Mouse (Mus musculus): ENCODE measurements at regions not wholly inside any gene's neighbourhood (a gene's known extent, or its start where the extent isn't known, plus 50 kb on each side); places are given as distances from the start of the nearest gene placed in this dataset.

- DNase-seq (ENCODE audit: extremely low spot score in 1 of 2, low spot score in 1 of 2): peak in 1 of 2 experiments; percentile 34
Measured at GRCm38 (mm10) chr2:57772315-57772714, 225.4 kb upstream of the Galnt5 start.

GRCm38 (mm10) chr2:57776154-57776553 lies 221.5 kb upstream of the Galnt5 start:
- no peak for DNase-seq (ENCODE audit: extremely low spot score in 1 of 2, low spot score in 1 of 2)

GRCm38 (mm10) chr2:57780836-57781235 lies 216.8 kb upstream of the Galnt5 start:
- DNase-seq (ENCODE audit: extremely low spot score in 1 of 2, low spot score in 1 of 2): peak in 1 of 2 experiments; percentile 9

GRCm38 (mm10) chr2:57793519-57794296 lies 204.0 kb upstream of the Galnt5 start:
- no peak for DNase-seq (ENCODE audit: extremely low spot score in 1 of 2, low spot score in 1 of 2)

- DNase-seq (ENCODE audit: extremely low spot score in 1 of 2, low spot score in 1 of 2): no peak
Measured at GRCm38 (mm10) chr2:57799279-57799678, 198.4 kb upstream of the Galnt5 start.

- DNase-seq (ENCODE audit: extremely low spot score in 1 of 2, low spot score in 1 of 2): no peak
Measured at GRCm38 (mm10) chr2:57807911-57808310, 189.8 kb upstream of the Galnt5 start.

- DNase-seq (ENCODE audit: extremely low spot score in 1 of 2, low spot score in 1 of 2): no peak
Measured at GRCm38 (mm10) chr2:57812996-57813395, 184.7 kb upstream of the Galnt5 start.

GRCm38 (mm10) chr2:57820343-57820742 lies 177.3 kb upstream of the Galnt5 start:
- DNase-seq (ENCODE audit: extremely low spot score in 1 of 2, low spot score in 1 of 2): no peak

GRCm38 (mm10) chr2:57820923-57821322 lies 176.8 kb upstream of the Galnt5 start:
- no peak for DNase-seq (ENCODE audit: extremely low spot score in 1 of 2, low spot score in 1 of 2)

- DNase-seq (ENCODE audit: extremely low spot score in 1 of 2, low spot score in 1 of 2): no peak
Measured at GRCm38 (mm10) chr2:57828284-57828683, 169.4 kb upstream of the Galnt5 start.

GRCm38 (mm10) chr2:57832565-57833355 lies 164.9 kb upstream of the Galnt5 start:
- DNase-seq (ENCODE audit: extremely low spot score in 1 of 2, low spot score in 1 of 2): peak; percentile 27 to 90

GRCm38 (mm10) chr2:57845135-57845534 lies 152.5 kb upstream of the Galnt5 start:
- no peak for DNase-seq (ENCODE audit: extremely low spot score in 1 of 2, low spot score in 1 of 2)

GRCm38 (mm10) chr2:57847707-57848106 lies 150.0 kb upstream of the Galnt5 start:
- DNase-seq (ENCODE audit: extremely low spot score in 1 of 2, low spot score in 1 of 2): no peak

GRCm38 (mm10) chr2:57849338-57850057 lies 148.2 kb upstream of the Galnt5 start:
- no peak for DNase-seq (ENCODE audit: extremely low spot score in 1 of 2, low spot score in 1 of 2)

GRCm38 (mm10) chr2:57850058-57850400 lies 147.7 kb upstream of the Galnt5 start:
- no peak for DNase-seq (ENCODE audit: extremely low spot score in 1 of 2, low spot score in 1 of 2)

GRCm38 (mm10) chr2:57856524-57857107 lies 141.1 kb upstream of the Galnt5 start:
- DNase-seq (ENCODE audit: extremely low spot score in 1 of 2, low spot score in 1 of 2): peak in 1 of 2 experiments; percentile 10

- DNase-seq (ENCODE audit: extremely low spot score in 1 of 2, low spot score in 1 of 2): peak in 1 of 2 experiments; percentile 49
Measured at GRCm38 (mm10) chr2:57865289-57865688, 132.4 kb upstream of the Galnt5 start.

GRCm38 (mm10) chr2:57868046-57868445 lies 129.6 kb upstream of the Galnt5 start:
- peak; percentile 4 to 52 for DNase-seq (ENCODE audit: extremely low spot score in 1 of 2, low spot score in 1 of 2)

GRCm38 (mm10) chr2:57900168-57900567 lies 97.5 kb upstream of the Galnt5 start:
- no peak for DNase-seq (ENCODE audit: extremely low spot score in 1 of 2, low spot score in 1 of 2)

- DNase-seq (ENCODE audit: extremely low spot score in 1 of 2, low spot score in 1 of 2): peak; percentile 48 to 87
Measured at GRCm38 (mm10) chr2:57900580-57901247, 97.0 kb upstream of the Galnt5 start.

All from frontal cortex, adult 2 months (tissue).